23 mouse cellular contexts compared by ENCODE assay signal in genomic region chr19:11554726-11555125, GRCm38 (mm10). TPM values are rescaled to one million over a fixed set of nuclear protein-coding genes. Genes with fewer than 3 reads are reported as not detected.
A peak's percentile ranks its signal among the peaks of the same experiment; 100 is the strongest.
DNase-seq lines count a peak whose midpoint lies in the region; ATAC-seq and TF ChIP-seq lines count a peak whose summit lies in the region.
"Had no signal": no experiment of that assay in that cellular context is flagged by ENCODE, and none has a peak within 500 bp of the region (broad histone marks: within the 10 kb centered on the region; RNA-seq: fewer than 3 reads in every experiment).

No protein-coding gene starts in this region.

- no peak for ATAC-seq in liver, embryonic 12.5 days
- ATAC-seq in liver, postnatal 0 days: no peak; the same call in 1 of the 2 replicates
- no peak for ATAC-seq in liver, embryonic 11.5 days (replicated peaks; ENCODE audit: low FRiP score)
- ATAC-seq: activated CD4-positive, CD25-positive, alpha-beta regulatory T cell, adult 4 months; CD4-positive, CD25-positive, alpha-beta regulatory T cell, adult 4 months; Patski had no signal

- TF ChIP-seq POLR2A in liver, adult 2 months (IDR thresholded peaks at IDR 0.05; ENCODE audit: extremely low read depth, insufficient read depth, low read length): no peak

- no peak for TF ChIP-seq CTCF in liver, adult 2 months (IDR thresholded peaks at IDR 0.05; ENCODE audit: low read depth, low read length)
- TF ChIP-seq CTCF in liver, postnatal 0 days (IDR thresholded peaks at IDR 0.05; ENCODE audit: low read depth): no peak

- H3K36me3 ChIP-seq in liver, adult 2 months (ENCODE audit: control insufficient read depth, insufficient read depth, low read length): no peaks in the 10 kb centered on the region
- H3K36me3 ChIP-seq in liver, embryonic 12.5 days: no peaks in the 10 kb centered on the region
- H3K36me3 ChIP-seq in liver, postnatal 0 days (replicated peaks; ENCODE audit: insufficient read depth, low read length): no peaks in the 10 kb centered on the region
- H3K36me3 ChIP-seq in liver, embryonic 11.5 days (ENCODE audit: control insufficient read depth, insufficient read depth, low read length): no peaks in the 10 kb centered on the region
- H3K36me3 ChIP-seq: G1E had no signal

- DNase-seq in liver, adult 2 months (ENCODE audit: extremely low read depth, low read depth, low spot score): peak; percentile 91
- peak; percentile 54 for DNase-seq in liver, postnatal 0 days
- DNase-seq in liver, embryonic 11.5 days (ENCODE audit: low spot score): no peak
- DNase-seq: adrenal gland, adult 2 months; adrenal gland, adult 8-10 months; adrenal gland, postnatal 10 days; adrenal gland, postnatal 14 days; adrenal gland, postnatal 25 days; adrenal gland, postnatal 36 days; B cell, adult 2 months; cerebellum, adult 11 months; cerebellum, adult 11-12 months; cerebellum, adult 18-20 months had no signal

- H3K9me3 ChIP-seq in liver, embryonic 12.5 days (replicated peaks): no peaks in the 10 kb centered on the region
- H3K9me3 ChIP-seq in liver, postnatal 0 days (ENCODE audit: low read length): no peaks in the 10 kb centered on the region
- H3K9me3 ChIP-seq in liver, embryonic 11.5 days (ENCODE audit: control insufficient read depth, low read length): no peaks in the 10 kb centered on the region
- H3K9me3 ChIP-seq: G1E had no signal

- 23% methylated on average over 5 of the region's 5 CpGs for WGBS in liver, adult 2 months
- 66% methylated on average over 5 of the region's 5 CpGs for WGBS in liver, embryonic 12.5 days (ENCODE audit: insufficient replicate concordance)
- 70% methylated on average over 5 of the region's 5 CpGs for WGBS in liver, postnatal 0 days (ENCODE audit: insufficient replicate concordance)
- 80% methylated on average over 5 of the region's 5 CpGs for WGBS in liver, embryonic 11.5 days

- H3K4me1 ChIP-seq in liver, adult 2 months (ENCODE audit: control insufficient read depth, insufficient read depth, low read length): peaks cover 3% of the 10 kb centered on the region; the same call in 1 of the 2 replicates
- H3K4me1 ChIP-seq in liver, embryonic 12.5 days: no peaks in the 10 kb centered on the region
- H3K4me1 ChIP-seq in liver, postnatal 0 days (ENCODE audit: insufficient read depth): no peaks in the 10 kb centered on the region
- no peaks in the 10 kb centered on the region for H3K4me1 ChIP-seq in liver, embryonic 11.5 days (replicated peaks; ENCODE audit: control insufficient read depth, insufficient read depth, low read length)

- no peaks in the 10 kb centered on the region for H3K27me3 ChIP-seq in liver, adult 2 months (ENCODE audit: control insufficient read depth, insufficient read depth, low read length)
- no peaks in the 10 kb centered on the region for H3K27me3 ChIP-seq in liver, embryonic 12.5 days (replicated peaks)
- H3K27me3 ChIP-seq in liver, postnatal 0 days (ENCODE audit: insufficient read depth, low read length): no peaks in the 10 kb centered on the region
- H3K27me3 ChIP-seq in liver, embryonic 11.5 days (replicated peaks; ENCODE audit: control insufficient read depth, insufficient read depth, low read length): no peaks in the 10 kb centered on the region
- H3K27me3 ChIP-seq: CH12.LX had no signal

- no peak overlapping the region for H3K4me3 ChIP-seq in liver, adult 2 months (ENCODE audit: insufficient read depth, low read depth, low read length)
- no peak overlapping the region for H3K4me3 ChIP-seq in liver, embryonic 12.5 days
- no peak overlapping the region for H3K4me3 ChIP-seq in liver, postnatal 0 days (ENCODE audit: low read depth, low read length)
- H3K4me3 ChIP-seq in liver, embryonic 11.5 days (ENCODE audit: low read depth, low read length): no peak overlapping the region

- no peaks in the 10 kb centered on the region for H3K79me2 ChIP-seq in liver, adult 2 months (ENCODE audit: control insufficient read depth, insufficient read depth, low read length)

- no peak overlapping the region for H3K4me2 ChIP-seq in liver, embryonic 12.5 days
- no peak overlapping the region for H3K4me2 ChIP-seq in liver, postnatal 0 days (ENCODE audit: low read depth, low read length)
- H3K4me2 ChIP-seq in liver, embryonic 11.5 days: no peak overlapping the region

- TF ChIP-seq EP300 in liver, postnatal 0 days (IDR thresholded peaks at IDR 0.05; ENCODE audit: low read depth): no peak

- no peak overlapping the region for H3K9ac ChIP-seq in liver, adult 2 months (ENCODE audit: low read depth, low read length)
- no peak overlapping the region for H3K9ac ChIP-seq in liver, embryonic 12.5 days
- no peak overlapping the region for H3K9ac ChIP-seq in liver, postnatal 0 days (replicated peaks)
- no peak overlapping the region for H3K9ac ChIP-seq in liver, embryonic 11.5 days (ENCODE audit: low read depth, low read length)

- H3K27ac ChIP-seq in liver, adult 2 months (replicated peaks; ENCODE audit: insufficient read depth, low read depth, low read length): no peak overlapping the region
- no peak overlapping the region for H3K27ac ChIP-seq in liver, embryonic 12.5 days
- H3K27ac ChIP-seq in liver, postnatal 0 days (ENCODE audit: low read depth): no peak overlapping the region
- no peak overlapping the region for H3K27ac ChIP-seq in liver, embryonic 11.5 days (ENCODE audit: low read depth, low read length)

RNA-seq across cellular contexts. Expression of gene Ms4a4d, which starts 18.1 kb away (rescaled TPM):
- 3.5 and 3.8 TPM in 2 replicates for total RNA-seq in liver, adult 2 months (2014; rRNA removed)
- polyA plus RNA-seq in liver, adult 2 months (2012; rRNA removed): 3.9 and 7.1 TPM in 2 replicates
- polyA plus RNA-seq in liver, embryonic 12.5 days (2016; fragmentation: Nextera tagmentation; extraction: Ambion mirVana): 0.31 and 0.38 TPM in 2 replicates
- 1.5 and 1.7 TPM in 2 replicates for polyA plus RNA-seq in liver, postnatal 0 days (2015; fragmentation: Nextera tagmentation; extraction: Ambion mirVana)
- polyA plus RNA-seq in liver, embryonic 11.5 days (2014; fragmentation: Nextera tagmentation; extraction: Ambion mirVana): 0.29 and 0.31 TPM in 2 replicates
- total RNA-seq: CH12.LX, MEL had no signal
- polyA plus RNA-seq: brain, embryonic 14.5 days; C2C12; G1E had no signal

RNA-seq across cellular contexts. Expression of gene Ms4a6b, which starts 38.4 kb away (rescaled TPM):
- 3.2 and 4.7 TPM in 2 replicates for total RNA-seq in liver, adult 2 months (2014; rRNA removed)
- polyA plus RNA-seq in liver, adult 2 months (2012; rRNA removed): 0.61 and 0.98 TPM in 2 replicates
- polyA plus RNA-seq in liver, embryonic 12.5 days (2016; fragmentation: Nextera tagmentation; extraction: Ambion mirVana): 1.3 and 2.1 TPM in 2 replicates
- polyA plus RNA-seq in liver, postnatal 0 days (2015; fragmentation: Nextera tagmentation; extraction: Ambion mirVana): 3.2 and 3.8 TPM in 2 replicates
- 2.3 and 2.4 TPM in 2 replicates for polyA plus RNA-seq in liver, embryonic 11.5 days (2014; fragmentation: Nextera tagmentation; extraction: Ambion mirVana)
- total RNA-seq: ES-E14, MEL had no signal
- polyA plus RNA-seq: C2C12, Patski had no signal

RNA-seq across cellular contexts. Expression of gene Ms4a6d, which starts 49.9 kb away (rescaled TPM):
- total RNA-seq in liver, adult 2 months (2014; rRNA removed): 3.9 and 4.5 TPM in 2 replicates
- 0.82 and 0.85 TPM in 2 replicates for polyA plus RNA-seq in liver, adult 2 months (2012; rRNA removed)
- 2.4 and 2.7 TPM in 2 replicates for polyA plus RNA-seq in liver, embryonic 12.5 days (2016; fragmentation: Nextera tagmentation; extraction: Ambion mirVana)
- polyA plus RNA-seq in liver, postnatal 0 days (2015; fragmentation: Nextera tagmentation; extraction: Ambion mirVana): 8.8 and 9.0 TPM in 2 replicates
- 3.8 and 5.1 TPM in 2 replicates for polyA plus RNA-seq in liver, embryonic 11.5 days (2014; fragmentation: Nextera tagmentation; extraction: Ambion mirVana)
- total RNA-seq: MEL had no signal
- polyA plus RNA-seq: C2C12 had no signal
